Mouse (Mus musculus): ENCODE results near the gene Tmem217. TPM values are rescaled to one million over a fixed set of nuclear protein-coding genes. Genes with fewer than 3 reads are reported as not detected.
A peak's percentile ranks its signal among the peaks of the same experiment; 100 is the strongest.

The Tmem217 gene
- polyA plus RNA-seq, 1 experiment from 2014 or later = 0.36 TPM

DNA sequence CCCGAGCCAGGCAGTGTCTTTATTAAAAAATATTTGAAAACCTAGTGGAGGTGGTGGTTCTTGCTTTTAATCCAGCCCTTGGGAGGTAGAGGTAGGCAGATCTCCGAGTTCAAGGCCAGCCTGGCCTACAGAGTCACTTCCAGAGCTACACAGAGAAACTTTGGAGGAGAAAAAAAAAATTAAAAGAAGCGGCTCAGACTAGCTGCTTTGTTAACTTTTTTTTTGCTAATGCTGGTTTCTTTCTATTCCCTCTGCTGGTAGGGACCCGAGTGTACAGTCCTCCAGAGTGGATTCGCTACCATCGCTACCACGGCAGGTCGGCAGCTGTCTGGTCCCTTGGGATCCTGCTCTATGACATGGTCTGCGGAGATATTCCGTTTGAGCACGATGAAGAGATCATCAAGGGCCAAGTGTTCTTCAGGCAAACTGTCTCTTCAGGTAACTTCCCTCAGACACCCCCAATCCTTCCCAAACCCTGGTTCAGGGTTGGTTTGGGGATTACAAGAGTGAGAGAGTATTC lies 58.7 kb downstream of the Tmem217 start:
- no peak for ATAC-seq (replicated peaks; ENCODE audit: insufficient number of reproducible peaks, low FRiP score, low TSS enrichment, low read depth)

DNA sequence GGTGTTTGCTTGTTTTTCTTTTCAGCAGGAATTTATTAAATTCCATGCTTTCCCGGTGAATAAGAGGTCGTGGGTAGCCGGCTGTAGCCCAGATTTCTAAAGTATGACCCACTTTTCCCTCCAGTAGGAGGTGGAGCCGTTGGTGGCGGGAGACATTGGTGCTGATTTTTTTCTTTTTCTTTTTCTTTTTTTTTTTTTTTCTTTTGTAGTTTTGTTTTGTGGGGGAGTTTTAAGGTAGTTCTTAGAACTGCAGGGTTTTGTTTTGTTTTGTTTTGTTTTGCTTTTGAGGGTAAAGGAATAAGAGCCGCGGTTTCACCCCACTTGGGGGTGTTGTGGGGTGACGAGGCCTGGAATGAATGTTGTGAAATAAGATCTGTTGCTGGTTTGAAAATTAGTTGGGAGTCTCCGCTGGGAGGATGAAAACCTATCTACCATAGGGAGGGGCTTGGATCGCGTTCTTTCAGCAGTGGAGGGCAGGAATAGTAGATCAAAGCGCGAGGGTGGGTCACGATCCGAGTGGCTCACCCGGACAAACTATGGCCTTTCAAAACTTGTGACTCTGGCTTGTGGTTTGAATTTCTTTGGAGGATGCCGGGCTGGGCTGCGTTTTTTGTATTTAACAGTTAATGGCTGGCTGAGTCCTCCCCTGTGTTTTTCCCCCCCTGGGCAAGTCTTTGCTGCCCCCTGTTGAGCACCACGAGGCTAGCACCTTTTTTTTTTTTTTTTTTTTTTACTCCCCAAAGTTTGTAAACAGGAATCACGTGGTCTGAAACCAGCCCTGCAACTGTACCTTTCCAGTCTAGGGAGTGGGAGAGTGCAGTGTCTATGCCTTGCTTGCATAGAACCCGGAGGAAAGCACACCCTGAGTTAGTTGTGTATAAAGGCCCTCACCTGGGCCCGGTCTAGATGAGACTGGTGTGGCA lies 59.7 kb downstream of the Tmem217 start:
- no peaks in the 10 kb centered on the region for H3K9me3 ChIP-seq (replicated peaks; ENCODE audit: control insufficient read depth, low read length)
- H3K4me1 ChIP-seq (ENCODE audit: control insufficient read depth, insufficient read depth, low read length) = no peaks in the 10 kb centered on the region
- H3K36me3 ChIP-seq (replicated peaks; ENCODE audit: control insufficient read depth, insufficient read depth, low read depth, low read length) = no peaks in the 10 kb centered on the region; the same call in 1 of the 2 replicates
- no peaks in the 10 kb centered on the region for H3K27me3 ChIP-seq (ENCODE audit: control insufficient read depth, insufficient read depth, low read length)
- peak overlapping the region; percentile 98 for H3K4me3 ChIP-seq (ENCODE audit: low read depth, low read length)
- peak overlapping the region; percentile 94 for H3K9ac ChIP-seq (replicated peaks; ENCODE audit: low read length)
- H3K27ac ChIP-seq (replicated peaks; ENCODE audit: low read depth, low read length) = no peak overlapping the region; the same call in 1 of the 2 replicates
- H3K4me2 ChIP-seq (ENCODE audit: low read depth, low read length) = peak overlapping the region; percentile 80
- no peak for ATAC-seq (replicated peaks; ENCODE audit: insufficient number of reproducible peaks, low FRiP score, low TSS enrichment, low read depth)
- peak; percentile 83 for DNase-seq (ENCODE audit: low spot score)
- under 1% methylated on average over 22 of the region's 22 CpGs for WGBS

More for the DNA sequence above, 58.7 kb downstream of the Tmem217 start:
- DNase-seq (ENCODE audit: low spot score) = no peak
- Histone ChIP-seq H3K9ac (replicated peaks; ENCODE audit: low read length) (peak overlapping the region; percentile 7; the same call in 1 of the 2 replicates), H3K27ac (replicated peaks; ENCODE audit: low read depth, low read length) (no peak overlapping the region), H3K36me3 (replicated peaks; ENCODE audit: control insufficient read depth, insufficient read depth, low read depth, low read length) (no peaks in the 10 kb centered on the region; the same call in 1 of the 2 replicates), H3K4me2 (ENCODE audit: low read depth, low read length) (no peak overlapping the region), H3K27me3 (ENCODE audit: control insufficient read depth, insufficient read depth, low read length) (no peaks in the 10 kb centered on the region), H3K4me3 (ENCODE audit: low read depth, low read length) (peak overlapping the region; percentile 98; the same call in 1 of the 2 replicates), H3K4me1 (ENCODE audit: control insufficient read depth, insufficient read depth, low read length) (no peaks in the 10 kb centered on the region), H3K9me3 (replicated peaks; ENCODE audit: control insufficient read depth, low read length) (no peaks in the 10 kb centered on the region)
- WGBS = 73% methylated on average over 11 of the region's 11 CpGs

DNA sequence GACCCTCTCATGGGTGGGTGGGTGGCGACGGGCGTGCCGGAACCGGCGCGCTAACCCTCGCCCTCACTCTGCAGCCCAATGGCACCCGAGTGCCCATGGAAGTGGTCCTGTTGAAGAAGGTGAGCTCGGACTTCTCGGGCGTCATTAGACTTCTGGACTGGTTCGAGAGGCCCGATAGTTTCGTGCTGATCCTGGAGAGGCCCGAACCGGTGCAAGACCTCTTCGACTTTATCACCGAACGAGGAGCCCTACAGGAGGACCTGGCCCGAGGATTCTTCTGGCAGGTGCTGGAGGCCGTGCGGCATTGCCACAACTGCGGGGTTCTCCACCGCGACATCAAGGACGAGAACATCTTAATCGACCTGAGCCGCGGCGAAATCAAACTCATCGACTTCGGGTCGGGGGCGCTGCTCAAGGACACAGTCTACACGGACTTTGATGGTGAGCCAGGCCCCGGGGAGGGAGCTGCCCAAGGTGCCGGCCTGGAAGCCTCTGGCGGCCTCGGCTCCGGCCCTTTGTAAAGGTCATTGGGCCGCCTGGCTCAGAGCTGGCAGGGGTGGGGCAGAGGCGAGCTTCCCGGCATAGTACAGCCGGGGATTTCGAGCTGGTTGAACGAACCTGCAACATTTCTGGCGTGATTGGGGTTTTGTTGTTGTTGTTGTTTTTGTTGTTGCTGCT lies 60.5 kb downstream of the Tmem217 start:
- WGBS = under 1% methylated on average over 48 of the region's 48 CpGs
- Histone ChIP-seq H3K27ac (replicated peaks; ENCODE audit: low read depth, low read length) (peak overlapping the region; percentile 93), H3K36me3 (replicated peaks; ENCODE audit: control insufficient read depth, insufficient read depth, low read depth, low read length) (no peaks in the 10 kb centered on the region; the same call in 1 of the 2 replicates), H3K9ac (replicated peaks; ENCODE audit: low read length) (peak overlapping the region; percentile 94), H3K4me1 (ENCODE audit: control insufficient read depth, insufficient read depth, low read length) (no peaks in the 10 kb centered on the region), H3K4me3 (ENCODE audit: low read depth, low read length) (peak overlapping the region; percentile 98), H3K9me3 (replicated peaks; ENCODE audit: control insufficient read depth, low read length) (no peaks in the 10 kb centered on the region), H3K27me3 (ENCODE audit: control insufficient read depth, insufficient read depth, low read length) (no peaks in the 10 kb centered on the region), H3K4me2 (ENCODE audit: low read depth, low read length) (peak overlapping the region; percentile 80)
- no peak; the same call in 1 of the 2 replicates for ATAC-seq (replicated peaks; ENCODE audit: insufficient number of reproducible peaks, low FRiP score, low TSS enrichment, low read depth)
- DNase-seq (ENCODE audit: low spot score) = peak; percentile 49

DNA sequence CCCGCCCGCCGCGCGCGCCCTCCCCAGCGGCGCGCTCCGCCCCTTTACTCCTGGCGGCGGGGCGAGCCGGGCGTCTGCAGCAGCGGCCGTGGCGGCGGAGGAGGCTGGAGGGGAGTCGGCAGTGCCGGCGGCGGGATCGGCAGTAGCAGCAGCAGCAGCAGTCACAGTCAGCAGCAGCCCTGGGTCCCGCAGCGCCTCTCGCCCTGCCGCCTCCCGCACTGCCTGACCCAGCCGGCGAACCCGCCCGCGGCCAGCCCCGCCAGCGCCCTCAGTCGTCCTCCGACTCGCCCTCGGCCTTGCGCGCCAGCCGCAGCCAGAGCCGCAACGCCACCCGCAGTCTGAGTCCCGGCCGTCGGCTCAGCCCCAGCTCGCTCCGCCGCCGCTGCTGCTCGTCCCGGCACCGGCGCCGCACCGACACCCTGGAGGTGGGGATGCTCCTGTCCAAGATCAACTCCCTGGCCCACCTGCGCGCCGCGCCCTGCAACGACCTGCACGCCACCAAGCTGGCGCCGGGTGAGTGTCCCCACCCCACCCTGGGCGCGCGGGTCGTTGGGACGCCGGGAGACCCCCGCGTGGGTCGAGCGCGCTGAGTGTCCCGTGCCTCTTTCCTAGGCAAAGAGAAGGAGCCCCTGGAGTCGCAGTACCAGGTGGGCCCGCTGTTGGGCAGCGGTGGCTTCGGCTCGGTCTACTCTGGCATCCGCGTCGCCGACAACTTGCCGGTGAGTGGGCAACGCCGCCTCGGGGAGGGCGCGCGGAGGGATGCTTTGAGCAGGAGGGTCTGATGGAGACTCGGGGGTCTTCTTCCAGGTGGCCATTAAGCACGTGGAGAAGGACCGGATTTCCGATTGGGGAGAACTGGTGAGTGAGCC lies 61.2 kb downstream of the Tmem217 start, which contains the start of gene Pim1:
Gene Pim1 (plus strand): TSS at position 41 of the 869 bp plus-strand sequence.
- Histone ChIP-seq H3K9ac (replicated peaks; ENCODE audit: low read length) (peak within 1 kb of the TSS; percentile 94), H3K27me3 (ENCODE audit: control insufficient read depth, insufficient read depth, low read length) (no peaks in the 10 kb centered on the region), H3K4me3 (ENCODE audit: low read depth, low read length) (peak within 1 kb of the TSS; percentile 98), H3K4me1 (ENCODE audit: control insufficient read depth, insufficient read depth, low read length) (no peaks in the 10 kb centered on the region), H3K27ac (replicated peaks; ENCODE audit: low read depth, low read length) (peak within 1 kb of the TSS; percentile 93), H3K9me3 (replicated peaks; ENCODE audit: control insufficient read depth, low read length) (no peaks in the 10 kb centered on the region), H3K4me2 (ENCODE audit: low read depth, low read length) (peak within 1 kb of the TSS; percentile 80), H3K36me3 (replicated peaks; ENCODE audit: control insufficient read depth, insufficient read depth, low read depth, low read length) (no peaks in the 10 kb centered on the region; the same call in 1 of the 2 replicates)
- DNase-seq (ENCODE audit: low spot score) = peak; percentile 64
- under 1% methylated on average over 93 of the region's 99 CpGs for WGBS
- peak; percentile 81 for ATAC-seq (replicated peaks; ENCODE audit: insufficient number of reproducible peaks, low FRiP score, low TSS enrichment, low read depth)

DNA sequence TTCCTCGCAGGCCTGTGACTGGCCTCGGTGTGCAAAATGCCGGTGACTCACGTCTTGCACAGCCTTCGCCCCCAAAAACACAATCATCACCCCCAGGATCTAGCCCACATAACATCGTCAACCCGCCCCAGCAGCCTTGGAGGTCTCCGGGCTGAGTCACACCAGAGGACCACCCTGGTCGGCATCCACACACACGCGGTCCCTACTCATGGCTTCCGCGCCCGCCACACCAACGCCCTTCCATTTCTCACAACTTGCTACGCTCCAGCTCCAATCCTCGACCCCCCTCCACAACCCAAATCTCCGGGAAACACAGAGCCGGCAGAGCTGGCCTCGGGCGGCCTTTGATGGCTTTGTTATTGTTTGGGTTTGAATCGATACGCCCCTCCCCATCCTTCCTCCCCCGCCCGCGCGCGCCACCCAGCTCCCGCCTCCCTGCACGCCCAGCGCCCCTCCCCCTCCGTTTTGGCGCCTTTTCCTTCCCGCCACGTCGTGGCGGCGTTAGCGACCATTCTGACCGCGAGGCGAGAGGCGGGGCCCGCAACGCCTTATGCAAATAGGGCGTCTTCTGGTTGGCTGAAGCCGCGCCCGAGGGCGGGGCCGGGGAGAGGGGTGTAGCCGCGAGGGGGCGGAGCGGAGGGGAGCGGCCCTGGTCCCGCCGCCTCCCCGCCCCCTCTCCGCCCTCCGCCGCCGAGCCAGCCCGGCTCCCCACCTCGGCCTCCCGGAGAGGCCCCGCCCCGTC lies 62.0 kb downstream of the Tmem217 start:
- Histone ChIP-seq H3K36me3 (replicated peaks; ENCODE audit: control insufficient read depth, insufficient read depth, low read depth, low read length) (no peaks in the 10 kb centered on the region; the same call in 1 of the 2 replicates), H3K9me3 (replicated peaks; ENCODE audit: control insufficient read depth, low read length) (no peaks in the 10 kb centered on the region), H3K4me2 (ENCODE audit: low read depth, low read length) (peak overlapping the region; percentile 80), H3K4me1 (ENCODE audit: control insufficient read depth, insufficient read depth, low read length) (no peaks in the 10 kb centered on the region), H3K27ac (replicated peaks; ENCODE audit: low read depth, low read length) (peak overlapping the region; percentile 86), H3K27me3 (ENCODE audit: control insufficient read depth, insufficient read depth, low read length) (no peaks in the 10 kb centered on the region), H3K9ac (replicated peaks; ENCODE audit: low read length) (peak overlapping the region; percentile 84), H3K4me3 (ENCODE audit: low read depth, low read length) (peak overlapping the region; percentile 98)
- peak; percentile 83 for ATAC-seq (replicated peaks; ENCODE audit: insufficient number of reproducible peaks, low FRiP score, low TSS enrichment, low read depth)
- under 1% methylated on average over 63 of the region's 68 CpGs for WGBS
- DNase-seq (ENCODE audit: low spot score) = peak; percentile 100

DNA sequence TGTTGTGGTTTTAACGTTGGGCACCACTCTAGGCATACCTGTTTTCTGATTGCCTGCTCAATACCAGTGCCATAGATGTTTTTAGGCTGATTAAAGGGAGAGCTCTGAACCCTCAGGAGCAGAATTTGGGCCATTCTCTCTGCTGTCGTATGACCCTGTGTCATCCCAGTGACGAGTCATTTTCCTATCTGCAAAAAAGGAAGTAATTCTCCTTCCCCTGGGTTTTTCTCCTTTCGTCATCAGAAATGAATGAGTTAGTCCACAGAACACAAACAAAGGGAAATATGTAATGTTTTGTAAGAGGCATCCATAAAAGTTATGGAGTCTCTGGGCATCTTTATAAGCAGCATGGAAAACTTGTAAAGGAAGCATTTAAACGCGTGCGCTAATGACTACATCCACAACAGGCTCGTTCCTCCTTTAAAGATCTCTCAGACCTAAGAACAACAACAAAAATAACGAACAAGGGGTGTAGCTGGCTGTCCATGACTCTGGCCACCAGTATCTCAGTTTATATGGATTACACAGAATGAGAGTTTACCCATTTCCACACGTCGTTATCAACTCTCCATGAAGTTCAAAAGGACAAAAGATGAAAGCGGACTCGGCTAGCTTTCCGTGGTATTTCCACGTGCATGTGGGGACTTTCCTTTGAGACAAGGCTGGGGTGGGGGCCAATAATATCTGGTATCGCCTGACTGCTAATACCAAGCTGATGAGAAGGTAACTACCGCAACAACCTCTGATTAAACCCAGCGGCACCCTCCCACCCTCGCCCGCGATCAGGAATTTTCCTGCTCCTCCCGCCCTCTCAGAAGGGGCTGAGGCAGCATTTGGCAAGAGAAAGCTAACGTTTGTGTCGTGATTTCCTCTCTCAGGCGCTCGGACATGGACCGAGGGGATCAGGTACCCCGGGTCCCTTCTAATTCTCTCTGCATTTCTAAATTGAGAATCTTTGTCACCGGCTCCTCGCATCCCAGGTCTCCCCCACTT lies 62.9 kb downstream of the Tmem217 start:
- WGBS = 6% methylated on average over 30 of the region's 30 CpGs
- peak overlapping the region; percentile 86 for H3K27ac ChIP-seq (replicated peaks; ENCODE audit: low read depth, low read length)
- no peaks in the 10 kb centered on the region for H3K4me1 ChIP-seq (ENCODE audit: control insufficient read depth, insufficient read depth, low read length)
- no peaks in the 10 kb centered on the region for H3K27me3 ChIP-seq (ENCODE audit: control insufficient read depth, insufficient read depth, low read length)
- DNase-seq (ENCODE audit: low spot score) = peak; percentile 68
- peak overlapping the region; percentile 80 for H3K4me2 ChIP-seq (ENCODE audit: low read depth, low read length)
- peak overlapping the region; percentile 98 for H3K4me3 ChIP-seq (ENCODE audit: low read depth, low read length)
- no peak for ATAC-seq (replicated peaks; ENCODE audit: insufficient number of reproducible peaks, low FRiP score, low TSS enrichment, low read depth)
- no peaks in the 10 kb centered on the region for H3K9me3 ChIP-seq (replicated peaks; ENCODE audit: control insufficient read depth, low read length)
- peak overlapping the region; percentile 84 for H3K9ac ChIP-seq (replicated peaks; ENCODE audit: low read length)
- no peaks in the 10 kb centered on the region for H3K36me3 ChIP-seq (replicated peaks; ENCODE audit: control insufficient read depth, insufficient read depth, low read depth, low read length)

Measured in embryonic facial prominence, embryonic 11.5 days (tissue).